Mouse (Mus musculus): ENCODE measurements around the gene Tbx5.

- TF ChIP-seq GATA1 (IDR thresholded peaks at IDR 0.05; ENCODE audit: borderline replicate concordance, low read length) (no peak), FLI1 (IDR thresholded peaks at IDR 0.05; ENCODE audit: low read length) (no peak)
Measured at GRCm38 (mm10) chr5:119805636-119806035, 26.8 kb upstream of the Tbx5 start.
